Mouse (Mus musculus) skeletal muscle tissue, postnatal 0 days (tissue): ENCODE results near the gene Nxf1. TPM values are rescaled to one million over a fixed set of nuclear protein-coding genes. Genes with fewer than 3 reads are reported as not detected.

Experiments
- polyA plus RNA-seq: library from polyadenylated mRNA; unstranded; fragments of >200 nt; fragmentation: Nextera tagmentation; extraction: Ambion mirVana; gene quantifications from 2 replicates; pipeline ENCODE4 v1.2.1, GENCODE M21; 2015

Nxf1 gene
- 54.0 and 56.1 TPM in 2 replicates for polyA plus RNA-seq

DNA sequence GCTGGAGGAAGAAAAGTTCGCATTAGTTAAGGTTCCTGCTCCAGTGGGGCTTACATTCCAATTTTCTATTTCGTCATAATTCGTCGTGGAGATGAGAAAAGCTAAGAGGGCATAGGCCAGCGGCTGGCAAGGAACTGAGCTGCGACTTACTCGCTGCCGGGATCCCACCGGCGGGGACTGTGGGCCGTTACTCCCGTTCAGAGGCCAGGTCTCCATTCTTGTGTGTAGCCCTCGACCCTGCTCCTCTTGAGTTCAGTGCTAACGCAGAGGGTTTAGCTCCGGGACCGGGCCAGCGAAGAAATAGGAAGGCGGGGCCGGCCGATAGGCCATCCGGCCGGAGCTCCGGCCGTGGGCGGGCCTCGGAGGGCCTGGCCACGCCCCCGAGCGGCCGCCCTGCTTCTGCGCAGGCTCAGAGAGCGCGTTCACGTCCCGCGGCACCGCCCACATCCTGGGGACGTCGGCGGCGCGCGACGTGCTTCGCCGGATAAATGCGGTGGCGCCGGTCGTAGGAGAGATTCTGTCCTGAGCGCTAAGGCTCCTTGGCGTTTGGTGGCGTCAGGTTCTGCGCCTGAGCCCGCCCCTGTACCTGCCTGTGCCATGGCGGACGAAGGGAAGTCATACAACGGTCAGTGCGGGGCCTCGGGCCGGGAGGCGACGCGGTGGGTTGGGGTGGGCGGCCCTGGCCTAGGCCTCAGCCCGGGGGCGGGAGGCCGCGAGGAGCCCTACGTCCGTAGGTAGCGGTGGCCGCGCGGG is at the start of gene Nxf1:
Nxf1 (plus strand) TSS at position 439 of the 753 bp plus-strand sequence.

DNA sequence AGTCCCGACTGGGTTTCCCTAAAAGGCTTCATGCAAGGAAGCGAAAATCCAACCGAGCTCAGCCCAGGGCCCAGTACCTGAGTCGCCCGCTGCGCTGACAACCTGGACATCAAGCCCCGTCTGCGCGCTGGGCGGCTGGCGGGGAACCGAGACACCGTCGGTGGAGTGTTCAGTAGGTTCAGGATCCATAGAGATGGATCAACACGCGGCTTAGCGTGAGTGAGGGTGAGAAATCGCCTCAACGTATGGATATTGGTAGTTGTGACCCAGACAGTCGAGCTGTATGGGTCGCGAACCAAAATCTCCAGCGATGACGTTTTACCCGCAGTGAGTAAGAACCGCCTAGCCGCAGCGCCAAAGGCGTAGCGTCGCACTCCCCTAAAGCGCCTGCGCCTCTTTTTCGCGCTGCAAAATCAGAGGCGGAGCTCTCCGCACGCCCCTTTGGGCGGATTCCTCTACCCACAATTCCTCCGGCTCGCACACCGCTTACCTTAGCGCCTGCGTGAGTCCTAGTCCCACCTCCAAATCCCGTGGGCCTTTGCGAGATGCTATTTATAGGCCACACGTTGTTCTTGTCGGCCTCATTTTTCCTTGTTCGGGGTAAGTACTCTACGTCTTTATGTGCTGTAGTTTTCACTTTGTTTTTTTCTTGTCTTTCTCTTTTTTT is 33.8 kb upstream of the Nxf1 start, which contains the start of gene Slc3a2:
Slc3a2 (minus strand) TSS at position 463 of the 667 bp plus-strand sequence.

DNA sequence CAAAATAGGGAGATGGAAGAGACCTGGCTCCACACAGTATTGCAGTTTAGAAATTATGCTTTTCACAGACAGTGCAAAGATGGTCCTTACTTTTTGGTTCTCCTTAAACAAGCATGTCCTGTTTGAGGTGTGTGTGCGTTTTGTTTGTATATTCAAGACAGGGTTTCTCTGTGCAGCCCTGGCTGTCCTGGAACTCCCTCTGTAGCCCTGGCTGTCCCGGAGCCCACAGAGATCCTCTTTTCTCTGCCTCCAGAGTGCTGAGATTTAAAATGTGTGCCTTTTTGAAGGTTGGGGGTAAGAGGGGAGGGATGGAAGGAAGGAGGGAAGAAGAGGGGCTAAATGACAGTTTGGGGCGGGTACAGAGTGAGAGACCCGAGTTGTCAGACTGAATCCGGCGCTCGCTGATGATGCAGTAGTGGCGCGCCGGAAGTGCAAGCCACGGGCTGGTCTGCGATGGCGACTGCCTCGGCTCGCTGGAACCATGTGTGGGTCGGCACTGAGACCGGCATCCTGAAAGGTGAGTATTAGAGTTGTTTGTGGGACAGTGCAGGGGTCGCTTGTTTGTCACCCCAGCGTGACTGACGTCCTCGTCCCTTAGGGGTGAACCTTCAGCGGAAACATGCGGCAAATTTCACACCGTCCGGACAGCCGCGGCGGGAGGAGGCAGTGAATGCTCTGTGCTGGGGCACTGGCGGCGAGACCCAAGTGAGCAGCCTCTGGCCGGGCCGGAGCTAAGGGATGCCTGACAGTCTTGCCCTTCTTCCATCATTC is 21.3 kb upstream of the Nxf1 start, which contains the start of gene Wdr74:
Wdr74 (plus strand) TSS at position 439 of the 771 bp plus-strand sequence.

DNA sequence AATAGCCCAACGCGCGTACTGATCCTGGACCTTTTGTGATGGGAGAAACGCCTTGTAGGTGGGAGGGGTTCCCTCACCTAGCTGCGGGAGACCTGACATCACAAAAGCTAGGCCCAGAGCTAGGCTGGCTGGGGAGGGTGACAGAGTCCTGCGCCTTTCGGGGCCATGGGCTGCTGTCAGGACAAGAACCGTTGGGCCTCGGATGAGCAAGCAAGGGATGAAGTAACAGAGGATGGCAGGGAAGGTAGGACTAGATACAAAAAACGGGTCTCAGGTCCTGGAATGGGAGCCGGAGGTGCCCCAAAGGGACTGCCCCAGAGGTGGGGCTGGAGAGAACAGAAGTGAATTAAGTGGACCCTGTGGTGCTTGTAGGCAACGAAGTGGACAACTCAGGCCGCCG is 16.3 kb upstream of the Nxf1 start, which contains the start of gene 1700092M07Rik:
1700092M07Rik (plus strand) TSS at position 116 of the 400 bp plus-strand sequence.

DNA sequence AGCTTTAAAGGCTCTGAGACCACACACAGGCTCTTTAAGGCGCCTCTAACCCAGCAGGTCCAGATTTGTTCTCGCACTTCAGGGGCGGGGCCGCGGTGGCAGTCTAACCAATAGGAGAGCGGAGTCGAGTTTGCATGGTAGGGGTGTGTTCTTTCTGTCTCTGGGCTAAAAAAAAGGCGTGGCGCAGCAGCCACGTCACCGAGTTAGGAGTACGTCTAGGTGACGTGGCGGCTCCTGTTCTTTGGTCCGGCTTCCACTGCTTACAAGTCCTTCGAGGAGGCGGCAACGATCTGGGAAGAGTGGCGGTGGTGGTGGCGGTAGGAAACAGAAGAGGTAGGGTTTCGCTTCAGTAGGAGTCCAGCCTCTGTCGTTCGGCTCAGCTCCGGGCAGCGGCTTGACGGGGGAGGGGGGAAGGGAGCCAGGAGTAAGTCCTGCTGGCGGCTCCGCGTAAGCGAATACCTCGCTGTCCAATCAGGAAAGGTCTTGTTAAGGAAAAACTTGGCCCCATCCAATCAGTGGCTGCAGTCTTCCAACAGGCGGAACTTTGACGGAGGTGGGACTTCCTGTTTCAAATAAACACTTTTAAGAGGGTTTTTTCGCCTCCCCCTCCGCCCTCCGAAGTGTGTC is 15.5 kb upstream of the Nxf1 start, which contains the start of gene Stx5a:
Stx5a (plus strand) TSS at position 171 of the 627 bp plus-strand sequence.

DNA sequence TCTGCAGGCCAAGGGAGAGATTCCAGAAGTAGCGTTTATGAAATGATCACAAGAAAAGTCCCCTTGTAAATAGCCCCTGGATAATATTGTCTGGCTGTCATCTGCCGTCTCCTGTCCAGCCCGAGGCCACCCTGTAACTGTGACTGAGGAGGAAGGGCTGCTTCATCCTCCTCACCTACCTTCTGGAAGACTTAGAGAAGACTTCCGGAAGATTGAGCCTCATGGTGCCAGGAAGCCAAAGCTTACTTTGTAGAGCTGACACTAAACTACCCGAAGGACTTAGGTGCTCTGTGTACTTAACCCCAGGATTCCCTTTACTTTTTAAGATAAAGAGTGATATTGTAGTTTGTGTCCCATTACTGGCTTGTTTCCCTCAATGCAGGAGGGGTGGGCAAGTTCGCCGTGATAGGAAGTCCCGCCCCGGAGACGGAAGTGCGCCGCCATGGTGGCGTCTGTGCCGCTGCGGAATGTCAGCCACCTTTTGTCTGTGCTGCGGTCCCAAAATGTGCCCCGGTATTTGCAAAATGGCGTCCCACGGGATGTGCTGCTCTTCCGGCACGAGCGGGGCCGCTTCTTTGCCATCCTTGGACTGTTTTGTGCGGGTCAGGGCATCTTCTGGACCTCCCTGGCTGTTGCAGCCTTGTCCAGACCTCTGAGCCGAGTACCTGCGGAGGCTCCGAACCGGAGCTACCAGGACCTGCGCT is 13.8 kb downstream of the Nxf1 start, which contains the start of gene Tmem223:
Tmem223 (plus strand) TSS at position 430 of the 704 bp plus-strand sequence.

DNA sequence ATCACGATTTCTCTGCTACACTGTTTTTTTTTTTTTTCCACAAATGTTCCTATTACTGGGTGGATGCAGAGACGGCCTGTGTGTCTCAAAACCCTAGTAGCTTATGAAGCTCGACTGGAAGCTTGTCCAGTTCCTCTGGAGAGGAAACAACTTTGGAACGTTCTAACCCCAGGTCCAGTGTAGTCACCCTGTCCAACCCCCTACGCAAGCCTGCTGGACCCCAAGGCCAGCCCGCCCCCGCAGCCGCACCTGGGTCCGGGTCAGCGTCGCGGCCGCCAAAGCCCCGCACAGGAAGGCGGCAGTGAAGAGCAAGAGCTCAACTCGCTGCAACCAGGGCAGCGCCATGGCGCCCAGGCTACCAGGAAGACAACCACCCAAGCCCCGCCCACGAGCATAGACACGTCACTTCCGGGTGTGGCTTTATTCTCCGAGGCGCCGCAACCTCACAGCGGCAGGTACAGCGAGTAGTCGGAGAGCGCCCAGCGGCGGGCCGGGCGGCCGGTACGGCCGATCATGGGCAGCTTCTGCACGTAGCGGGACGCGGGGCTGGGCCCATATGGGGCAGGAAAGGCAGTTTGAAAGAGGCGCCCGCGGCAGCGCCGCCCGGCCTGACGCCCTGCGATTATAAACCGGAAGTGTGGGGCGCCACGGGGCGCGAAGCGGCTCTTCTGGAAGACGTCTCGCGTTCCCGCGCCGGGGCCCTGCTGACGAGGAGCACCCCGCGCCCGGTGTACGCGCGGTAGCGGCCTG is 17.4 kb downstream of the Nxf1 start, which contains the start of gene Tmem179b:
Tmem179b (minus strand) TSS at position 382 of the 750 bp plus-strand sequence.

DNA sequence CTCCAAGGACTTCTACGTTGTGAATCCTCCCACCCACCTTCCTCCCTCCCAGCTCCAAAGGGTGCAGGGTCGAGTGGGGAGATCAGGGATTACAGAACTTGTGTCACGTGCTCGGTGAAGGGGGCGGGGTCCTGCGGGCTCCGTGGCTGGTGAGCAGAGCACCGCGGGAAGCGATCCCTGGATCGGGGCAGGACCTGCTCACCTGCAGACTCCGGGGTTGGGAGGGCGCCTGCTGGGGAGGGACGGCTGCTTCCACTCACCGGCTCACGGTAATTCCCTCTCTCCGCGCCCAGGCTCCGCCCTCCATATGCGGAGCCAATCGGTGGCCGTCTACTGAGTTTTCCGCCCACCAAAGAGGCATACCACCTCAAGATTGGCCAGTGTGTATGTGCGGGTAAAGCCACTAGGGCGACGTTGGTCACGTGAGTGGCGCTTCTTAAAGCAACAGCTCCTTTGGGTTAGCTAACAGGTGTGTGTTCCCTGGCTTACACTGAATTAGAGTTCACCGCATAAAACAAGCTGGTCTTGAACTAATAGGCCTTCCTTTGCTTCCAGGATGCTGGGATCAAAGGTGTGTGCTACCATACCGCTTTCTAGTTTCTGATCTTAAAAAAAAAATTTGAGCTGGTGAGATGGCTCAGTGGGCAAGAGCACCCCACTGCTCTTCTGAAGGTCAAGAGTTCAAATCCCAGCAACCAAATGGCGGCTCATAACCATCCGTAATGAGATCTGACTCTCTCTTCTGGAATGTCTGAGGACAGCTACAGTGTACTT is 29.3 kb downstream of the Nxf1 start, which contains the start of gene Taf6l:
Taf6l (minus strand) TSS at position 410 of the 774 bp plus-strand sequence.

DNA sequence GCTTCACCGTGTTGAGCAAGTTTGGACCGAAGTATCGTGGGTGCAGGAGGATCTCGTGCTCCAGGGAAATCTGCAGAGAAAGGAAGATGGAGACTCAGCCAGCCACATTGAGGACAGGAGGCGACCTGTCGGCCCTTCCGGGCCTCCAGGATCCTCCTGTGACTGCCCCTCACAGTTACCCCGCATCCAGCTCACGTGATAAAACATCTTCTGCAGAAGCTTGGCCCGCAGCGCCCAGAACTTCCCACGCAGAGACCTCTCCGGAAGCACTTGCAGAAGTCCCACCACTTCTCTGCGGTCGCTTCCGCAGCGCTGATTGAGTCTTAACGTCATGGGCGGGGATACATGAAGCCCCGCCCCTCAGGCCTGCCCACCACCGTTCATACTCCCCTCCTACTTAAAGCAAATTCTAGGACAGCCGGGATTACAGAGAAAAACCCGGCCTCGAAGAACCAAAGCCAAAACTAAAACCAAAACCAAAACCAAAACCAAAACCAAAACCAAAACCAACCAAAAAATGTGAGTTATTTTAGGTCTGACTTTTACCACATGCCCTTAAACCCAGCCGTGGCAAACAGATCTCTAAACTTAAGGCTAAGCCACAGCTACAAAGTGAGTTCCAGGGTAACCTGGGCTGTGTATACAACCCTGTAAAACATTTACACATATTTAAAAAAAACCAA is 41.5 kb downstream of the Nxf1 start, which contains the start of gene Polr2g:
Polr2g (minus strand) TSS at position 314 of the 683 bp plus-strand sequence.

DNA sequence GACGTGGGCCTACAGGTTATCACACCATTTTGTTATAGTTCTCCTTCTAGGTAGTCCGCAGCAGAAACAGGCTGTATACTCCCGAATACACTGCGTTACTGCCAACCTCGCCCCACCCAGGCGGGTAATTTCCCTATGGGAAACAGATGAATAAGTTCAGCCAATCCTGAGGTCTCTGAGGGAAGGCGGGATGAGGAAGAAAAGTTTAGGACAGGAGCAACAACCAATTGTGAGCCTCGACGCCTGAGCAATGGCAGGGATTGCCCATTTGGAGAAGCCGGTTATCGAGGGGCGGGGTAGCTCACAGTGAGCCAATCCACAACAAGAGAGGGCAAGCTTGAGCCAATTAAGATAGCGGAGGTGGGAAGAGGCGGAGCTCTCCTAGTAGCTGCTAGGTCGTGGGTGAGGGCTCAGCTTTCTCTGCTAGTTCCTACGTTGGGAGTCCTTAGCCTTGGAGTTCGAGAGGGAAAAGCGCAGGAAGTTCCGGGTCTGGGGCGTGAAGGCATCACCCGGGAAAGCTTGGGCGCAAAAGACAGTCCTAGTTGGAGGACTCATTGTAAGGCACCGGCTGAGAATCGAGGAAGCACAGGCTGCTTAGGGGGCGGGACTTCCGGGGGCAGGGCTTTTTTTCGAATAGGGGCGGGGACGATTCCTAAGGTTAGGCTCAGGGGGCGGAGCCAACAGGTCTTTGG is 45.4 kb downstream of the Nxf1 start, which contains the start of gene Zbtb3:
Zbtb3 (plus strand) TSS at position 426 of the 692 bp plus-strand sequence.

DNA sequence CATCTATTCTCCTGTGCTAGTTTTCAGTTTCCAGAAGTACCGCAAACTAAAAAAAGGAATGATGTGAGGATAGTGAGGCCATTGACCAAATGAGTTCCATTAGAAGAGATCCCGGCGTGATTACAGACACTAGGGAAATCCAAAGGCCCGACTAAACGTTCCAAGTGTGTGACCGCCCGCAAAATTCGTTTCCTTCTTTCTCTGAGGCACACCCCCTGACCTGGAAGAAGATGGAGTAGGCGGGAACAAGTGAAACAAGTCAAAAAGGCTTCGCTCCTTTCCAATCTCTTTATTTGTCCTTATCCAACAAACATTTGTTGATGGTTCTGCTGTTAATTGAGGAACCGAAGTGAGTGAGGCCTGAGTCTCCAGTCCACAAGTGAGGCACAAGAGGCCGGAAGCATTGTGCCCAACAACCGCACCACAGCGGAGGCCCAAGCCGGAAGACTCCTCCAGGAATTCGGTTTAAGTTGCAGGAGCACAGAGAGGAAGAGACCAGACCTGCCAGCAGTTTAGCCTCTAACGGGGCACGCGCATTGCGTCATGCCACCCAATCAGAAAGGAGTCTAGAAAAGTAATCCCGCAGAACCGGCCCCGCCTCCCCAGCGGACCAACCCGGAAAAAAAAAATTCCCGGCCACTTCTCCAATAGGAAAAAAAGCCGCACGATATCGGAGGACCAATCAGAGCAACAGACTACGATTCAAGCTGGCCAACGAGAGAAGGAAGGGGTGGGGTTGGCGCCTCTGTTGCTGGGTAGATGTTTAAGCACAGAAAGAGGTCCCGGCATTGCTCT is 62.1 kb downstream of the Nxf1 start, which contains the start of gene Ttc9c:
Ttc9c (minus strand) TSS at position 533 of the 795 bp plus-strand sequence.

DNA sequence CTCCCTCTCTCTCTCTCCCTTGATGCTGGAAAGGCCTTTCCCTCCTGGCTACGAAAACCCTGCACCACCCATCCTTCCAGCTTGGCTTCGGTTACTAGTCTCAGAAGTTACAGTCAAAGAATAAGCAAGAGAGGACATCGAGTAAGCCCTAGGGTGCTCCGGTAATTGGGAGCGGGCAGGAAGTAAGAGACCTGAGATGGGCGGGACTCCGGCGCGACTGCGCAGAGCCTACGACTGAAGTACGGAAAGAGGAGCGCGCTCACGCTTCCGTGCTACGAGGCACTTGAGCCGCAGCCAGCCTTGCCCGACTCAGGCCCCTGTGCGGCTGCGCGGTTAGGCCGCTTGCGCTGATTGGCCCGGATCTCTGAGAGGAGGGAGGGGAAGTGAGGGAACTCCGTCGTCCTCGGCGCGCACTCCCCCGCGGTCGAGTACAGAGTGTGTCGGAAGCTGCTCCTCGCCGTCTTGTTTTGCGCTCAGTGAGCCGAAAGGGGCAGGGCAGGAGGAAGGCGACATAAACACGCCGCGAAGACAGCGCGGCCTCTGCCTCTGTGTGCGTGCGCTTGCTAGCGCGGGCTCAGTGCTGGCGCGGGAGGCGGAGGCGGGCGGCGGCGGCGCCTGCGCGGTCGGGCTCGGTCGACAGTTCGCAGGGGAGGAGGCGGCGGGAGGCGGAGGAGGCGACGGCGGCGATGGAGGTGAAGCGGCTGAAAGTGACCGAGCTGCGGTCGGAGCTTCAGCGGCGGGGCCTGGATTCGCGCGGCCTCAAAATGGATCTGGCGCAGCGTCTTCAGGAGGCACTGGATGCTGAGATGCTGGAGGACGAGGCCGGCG is 62.9 kb downstream of the Nxf1 start, which contains the start of gene Hnrnpul2:
Hnrnpul2 (plus strand) TSS at position 415 of the 828 bp plus-strand sequence.

